Mouse (Mus musculus) bone marrow, adult 2 months (tissue): ENCODE data around the gene Spcs2. TPM values are rescaled to one million over a fixed set of nuclear protein-coding genes. Genes with fewer than 3 reads are reported as not detected.

Source experiments
- H3K27ac ChIP-seq: fragments of 200-500 bp; 2 replicates; pipeline ENCODE4 v1.5.1; 2012; ENCODE audit warnings: low read depth, mild to moderate bottlenecking, control low read depth, inconsistent platforms, low read length; ENCODE audit not compliant: control insufficient read depth, poor library complexity, insufficient read depth
- H3K4me1 ChIP-seq: fragments of 200-500 bp; 2 replicates; pipeline ENCODE4 v1.6.1; 2011; ENCODE audit warnings: low read length; ENCODE audit not compliant: control insufficient read depth, insufficient read depth
- H3K4me3 ChIP-seq: fragments of 200-500 bp; replicated peaks from 2 replicates; pipeline ENCODE3; 2011; ENCODE audit warnings: mild to moderate bottlenecking, low read depth, low read length, control low read depth; ENCODE audit not compliant: control insufficient read depth
- CTCF ChIP-seq: fragments of 200-500 bp; IDR thresholded peaks from 2 replicates; pipeline ENCODE4 v1.5.1; 2011; ENCODE audit warnings: low read length, control low read depth; ENCODE audit not compliant: control insufficient read depth, insufficient read depth
- POLR2A ChIP-seq: fragments of 200-500 bp; IDR thresholded peaks from 2 replicates; pipeline ENCODE4 v1.6.1; 2011; ENCODE audit warnings: low read depth, mild to moderate bottlenecking, control low read depth, low read length, borderline replicate concordance; ENCODE audit not compliant: control insufficient read depth
- WGBS: fragments of 180-500 bp; shearing (Covaris S2); methylation state at CpG from one replicate; pipeline ENCODE4 v1.1.7; 2018; 5-methylcytosine and 5-hydroxymethylcytosine counted together
- polyA plus RNA-seq: library from polyadenylated mRNA; stranded (reverse); fragments of >200 nt; gene quantifications from 2 replicates; pipeline ENCODE4 v1.2.4, GENCODE M21; 2011; ENCODE audit warnings: low replicate concordance; ENCODE audit not compliant: missing spikeins, insufficient read depth, insufficient read length

Gene Spcs2
- polyA plus RNA-seq, 1 experiment = 59.2 TPM

DNA sequence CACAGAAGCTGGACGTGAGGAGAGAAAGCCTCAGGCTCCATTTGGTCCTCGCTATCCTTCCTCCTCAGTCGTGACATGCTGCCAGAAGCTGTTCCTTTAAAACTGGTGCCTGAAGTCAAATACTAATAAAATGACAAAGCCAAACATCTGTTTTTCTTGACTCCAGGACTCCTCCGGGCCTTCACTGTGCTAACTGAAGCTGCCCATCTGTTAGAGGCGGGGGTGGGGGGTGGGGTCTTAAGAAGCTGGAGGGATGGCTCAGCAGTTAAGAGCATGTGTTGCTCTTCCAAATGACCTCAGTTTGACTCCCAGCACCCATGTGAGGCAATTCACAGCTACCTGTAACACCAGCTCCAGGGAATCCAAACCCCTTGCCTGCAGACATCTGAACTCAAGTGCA, 74.7 kb downstream of the Spcs2 start:
- H3K4me3 ChIP-seq = no peak overlapping the region
- TF ChIP-seq CTCF (no peak), POLR2A (no peak)
- WGBS = 73% methylated on average over 5 of the region's 5 CpGs
- H3K4me1 ChIP-seq = no peaks in the 10 kb centered on the region
- H3K27ac ChIP-seq = no peak overlapping the region

GRCm38 (mm10) chr7:99787935-99788334, 75.3 kb downstream of the Spcs2 start:
- WGBS = 74% methylated on average over 2 of the region's 2 CpGs

More at GRCm38 (mm10) chr7:99787935-99788334, 75.3 kb downstream of the Spcs2 start:
- TF ChIP-seq CTCF (no peak), POLR2A (no peak)
- no peaks in the 10 kb centered on the region for H3K4me1 ChIP-seq
- H3K27ac ChIP-seq = no peak overlapping the region
- H3K4me3 ChIP-seq = no peak overlapping the region

Other genes starting within 250 kb of the Spcs2 start
- gene Tpbgl, start 236.4 kb downstream of the Spcs2 start, polyA plus RNA-seq = not detected in 2 replicates
- 3.1 and 5.0 TPM in 2 replicates for gene Slco2b1, start 152.1 kb downstream of the Spcs2 start, polyA plus RNA-seq
- gene Olfr520, start 133.2 kb downstream of the Spcs2 start, polyA plus RNA-seq = not detected in 2 replicates
- gene Olfr521, start 100.0 kb downstream of the Spcs2 start, polyA plus RNA-seq = not detected in 2 replicates
- 4.5 and 5.0 TPM in 2 replicates for gene Neu3, start 35.0 kb downstream of the Spcs2 start, polyA plus RNA-seq
- gene Xrra1, start 4.3 kb downstream of the Spcs2 start, polyA plus RNA-seq = not detected in 2 replicates
- gene Rnf169, start 117.0 kb upstream of the Spcs2 start, polyA plus RNA-seq = 14.8 and 22.3 TPM in 2 replicates
- not detected in 2 replicates for gene Chrdl2, start 142.7 kb upstream of the Spcs2 start, polyA plus RNA-seq